Mouse (Mus musculus): ENCODE results near the gene Cdh16.

GRCm38 (mm10) chr8:104633156-104633744 lies 9.1 kb upstream of the Cdh16 start:
- TF ChIP-seq EP300 (IDR thresholded peaks at IDR 0.05) (no peak), CTCF (IDR thresholded peaks at IDR 0.05) (no peak)

Measured in lung, postnatal 0 days (tissue).